Mouse (Mus musculus): ENCODE data around the gene Bcat2.

GRCm38 (mm10) chr7:45523678-45524170, 46.2 kb upstream of the Bcat2 start:
- TF ChIP-seq POLR2A (IDR thresholded peaks at IDR 0.05; ENCODE audit: borderline replicate concordance, insufficient read depth, low read length) (no peak), CTCF (IDR thresholded peaks at IDR 0.05; ENCODE audit: borderline replicate concordance, insufficient read depth, low read depth, low read length) (no peak)

All from cerebellum, adult 2 months (tissue).